Mouse (Mus musculus) liver, embryonic 14.5 days (tissue): ENCODE data around the gene Acaca. TPM values are rescaled to one million over a fixed set of nuclear protein-coding genes. Genes with fewer than 3 reads are reported as not detected.

Experiments
- ATAC-seq: fragments of 200-750 bp; cut with Nextera tagmentation; 2 replicates; pipeline ENCODE4 v1.8.0; 2017; ENCODE audit warnings: moderate number of reproducible peaks, mild to moderate bottlenecking, moderate library complexity; ENCODE audit not compliant: insufficient read depth
- DNase-seq, 3 experiments: peaks; one replicate each; pipeline ENCODE4 v3.0.0-alpha.2; 2012 to 2013; ENCODE audit warnings: low read depth in 3 of 3, low spot score in 3 of 3
- H3K27ac ChIP-seq: fragments of 300-500 bp; sonication (generic); 2 replicates; pipeline ENCODE4 v1.5.1; 2014; ENCODE audit warnings: moderate library complexity, mild to moderate bottlenecking, control low read depth, inconsistent platforms
- H3K27me3 ChIP-seq: fragments of 300-500 bp; sonication (generic); 2 replicates; pipeline ENCODE4 v1.6.1; 2014; ENCODE audit warnings: mild to moderate bottlenecking, low read length, moderate library complexity; ENCODE audit not compliant: control insufficient read depth, insufficient read depth
- H3K36me3 ChIP-seq: fragments of 300-500 bp; sonication (generic); replicated peaks from 2 replicates; pipeline ENCODE4 v1.6.1; 2014; ENCODE audit warnings: low read depth; ENCODE audit not compliant: control insufficient read depth, insufficient read depth
- H3K4me1 ChIP-seq, 2 experiments: fragments of 200-500 bp in 1 of 2; fragments of 300-500 bp in 1 of 2; sonication (generic) in 1 of 2; replicated peaks; 2 replicates each; pipeline ENCODE4 v1.6.1; 2012 to 2014; ENCODE audit warnings: antibody characterized with exemption in 1 of 2, inconsistent platforms in 1 of 2, low read length in 1 of 2; ENCODE audit not compliant: control insufficient read depth in 2 of 2, insufficient read depth in 2 of 2
- H3K4me2 ChIP-seq: fragments of 300-500 bp; sonication (generic); 2 replicates; pipeline ENCODE4 v1.6.1; 2014; ENCODE audit warnings: low read depth, mild to moderate bottlenecking, control low read depth, moderate library complexity
- H3K4me3 ChIP-seq, 2 experiments: fragments of 200-500 bp in 1 of 2; fragments of 300-500 bp in 1 of 2; sonication (generic) in 1 of 2; 2 replicates each; pipeline ENCODE4 v1.5.1; 2012 to 2014; ENCODE audit warnings: low read depth in 2 of 2, low read length in 2 of 2, mild to moderate bottlenecking in 2 of 2, control low read depth in 1 of 2, inconsistent platforms in 1 of 2, moderate library complexity in 1 of 2; ENCODE audit not compliant: insufficient read depth in 1 of 2
- H3K9ac ChIP-seq: fragments of 300-500 bp; sonication (generic); replicated peaks from 2 replicates; pipeline ENCODE4 v1.6.1; 2014; ENCODE audit warnings: mild to moderate bottlenecking, control low read depth, moderate library complexity
- H3K9me3 ChIP-seq: fragments of 300-500 bp; sonication (generic); 2 replicates; pipeline ENCODE4 v1.6.1; 2016; ENCODE audit warnings: low read length, mixed read lengths; ENCODE audit not compliant: control insufficient read depth
- CTCF ChIP-seq: IDR thresholded peaks from 2 replicates; pipeline ENCODE4 v1.5.1; 2016; ENCODE audit warnings: antibody characterized with exemption, low read depth, control low read depth
- EP300 ChIP-seq: IDR thresholded peaks from 2 replicates; pipeline ENCODE4 v1.6.1; 2016; ENCODE audit warnings: antibody characterized with exemption, low read depth
- WGBS: fragments of 180-500 bp; shearing (Covaris S2); extraction: QIAGEN DNeasy Blood & Tissue Kit; methylation state at CpG from one replicate; pipeline ENCODE4 v1.1.7; 2014; ENCODE audit not compliant: insufficient replicate concordance; 5-methylcytosine and 5-hydroxymethylcytosine counted together
- polyA plus RNA-seq, 2 experiments: library from polyadenylated mRNA; depleted of rRNA in 1 of 2; stranded (reverse) in 1 of 2; unstranded in 1 of 2; fragments of >200 nt; fragmentation: Nextera tagmentation in 1 of 2; extraction: Ambion mirVana in 1 of 2; gene quantifications; 2 replicates each; pipeline versions ENCODE4 v1.2.1 to v1.2.3; 2012 to 2014

Acaca gene
- polyA plus RNA-seq, 2 experiments = 4.7 to 6.6 TPM

DNA sequence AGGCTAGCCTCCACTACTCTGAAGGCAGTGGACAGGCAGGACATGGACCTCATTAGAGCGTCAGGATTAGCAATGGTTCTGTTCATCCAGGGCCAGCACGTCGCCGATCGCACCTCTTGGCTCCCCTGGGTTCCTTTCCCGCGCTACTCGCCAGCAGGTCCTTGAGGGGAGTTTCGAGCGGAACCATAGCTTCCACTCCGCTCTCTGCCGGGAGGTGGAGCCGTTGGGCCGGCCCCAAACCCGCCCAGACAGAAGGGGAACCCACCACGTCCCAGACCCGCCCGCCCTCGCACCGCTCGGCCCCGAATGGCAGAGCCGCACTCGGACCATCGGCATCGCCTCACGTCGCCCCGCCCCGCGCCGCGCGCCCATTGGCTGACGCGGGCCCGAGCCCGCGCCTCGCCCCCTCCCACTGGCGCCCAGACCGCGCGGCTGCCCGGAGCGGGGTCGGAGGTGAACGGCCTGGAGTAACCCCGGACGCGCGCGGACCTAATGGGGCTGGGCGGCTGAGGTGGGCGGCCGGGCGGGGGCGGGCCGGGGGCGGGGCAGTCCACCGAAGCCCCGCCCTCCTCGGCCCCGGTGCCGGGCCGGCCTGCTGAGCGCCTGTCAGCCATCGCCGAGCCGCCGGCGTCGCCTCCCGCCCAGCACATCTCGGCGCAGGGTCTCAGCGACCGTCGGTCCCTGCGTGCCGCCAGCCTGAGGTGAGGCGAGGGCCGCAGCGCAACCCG lies 49.9 kb downstream of the Acaca start:
- ATAC-seq = peak; percentile 94
- no peaks in the 10 kb centered on the region for H3K36me3 ChIP-seq
- 1% methylated on average over 70 of the region's 85 CpGs for WGBS
- no peaks in the 10 kb centered on the region for H3K27me3 ChIP-seq
- peaks cover 13 to 25% of the 10 kb centered on the region in 2 experiments for H3K4me1 ChIP-seq
- peak; percentile 83 to 85 (median 84) for DNase-seq
- H3K9ac ChIP-seq = peak overlapping the region; percentile 80
- no peaks in the 10 kb centered on the region for H3K9me3 ChIP-seq
- no peak for TF ChIP-seq EP300
- TF ChIP-seq CTCF = peak; percentile 84
- H3K4me3 ChIP-seq = peak overlapping the region; percentile 68 to 91
- H3K4me2 ChIP-seq = peak overlapping the region; percentile 76
- H3K27ac ChIP-seq = peak overlapping the region; percentile 47

- peak; percentile 50 to 58 (median 52) for DNase-seq
- Histone ChIP-seq H3K4me2 (peak overlapping the region; percentile 76), H3K27me3 (no peaks in the 10 kb centered on the region), H3K9ac (peak overlapping the region; percentile 71), H3K4me1 (peaks cover 13 to 22% of the 10 kb centered on the region in 2 experiments), H3K9me3 (no peaks in the 10 kb centered on the region), H3K36me3 (no peaks in the 10 kb centered on the region), H3K27ac (peak overlapping the region; percentile 11), H3K4me3 (peak overlapping the region; percentile 68 to 91)
- ATAC-seq = peak; percentile 27
- TF ChIP-seq CTCF (peak; percentile 7; the same call in 1 of the 2 replicates), EP300 (no peak)
- WGBS = under 1% methylated on average over 37 of the region's 44 CpGs
Measured at GRCm38 (mm10) chr11:84179954-84180598, 50.6 kb downstream of the Acaca start.

DNA sequence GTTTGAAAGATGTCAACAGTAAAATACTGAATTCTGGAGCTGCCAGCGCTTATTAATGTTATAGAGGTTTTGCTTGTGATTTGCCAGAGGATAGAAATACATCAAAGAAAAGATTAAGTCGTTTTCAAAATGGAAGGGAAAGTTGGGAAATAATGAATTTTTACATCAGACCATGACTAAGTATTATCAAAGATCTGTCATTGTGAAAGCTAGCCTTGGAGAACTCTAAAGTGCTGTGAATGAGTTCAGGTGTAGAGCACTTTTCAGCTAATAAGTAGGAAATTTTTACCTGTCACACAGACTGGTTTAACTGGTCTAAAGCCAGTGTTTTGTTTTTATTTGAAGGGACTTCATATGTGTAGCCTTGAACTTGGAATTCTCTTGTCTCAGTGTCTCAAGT lies 51.8 kb downstream of the Acaca start:
- Histone ChIP-seq H3K9me3 (no peaks in the 10 kb centered on the region), H3K4me3 (peak overlapping the region in 1 of 2 experiments; percentile 68; a peak in 2 of 4 replicates), H3K9ac (no peak overlapping the region), H3K27me3 (no peaks in the 10 kb centered on the region), H3K27ac (no peak overlapping the region), H3K36me3 (no peaks in the 10 kb centered on the region), H3K4me2 (peak overlapping the region; percentile 76), H3K4me1 (peaks cover 13 to 22% of the 10 kb centered on the region in 2 experiments)
- no peak for ATAC-seq
- TF ChIP-seq CTCF (no peak), EP300 (no peak)
- DNase-seq = no peak
- WGBS = 63% methylated on average over 2 of the region's 2 CpGs

DNA sequence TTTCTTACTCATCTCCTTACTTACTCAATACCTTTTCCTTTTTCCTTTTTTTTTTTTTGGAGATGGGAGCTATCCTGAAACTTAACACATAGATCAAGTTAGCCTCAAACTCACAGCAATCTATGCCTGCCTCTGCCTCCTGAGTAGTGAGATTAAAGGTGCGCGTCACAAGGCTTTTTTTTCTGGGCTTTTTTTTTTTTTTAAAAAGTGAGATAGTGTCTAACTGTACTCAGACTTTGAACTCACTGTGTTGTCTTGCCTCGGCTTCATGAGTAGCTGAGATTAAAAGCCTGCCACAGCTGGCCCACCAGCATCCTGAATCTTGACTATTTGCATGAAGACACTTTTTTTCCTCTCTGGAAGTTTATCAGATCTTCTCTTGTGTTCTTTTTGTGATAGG lies 59.1 kb downstream of the Acaca start:
- Histone ChIP-seq H3K4me2 (no peak overlapping the region), H3K9me3 (no peaks in the 10 kb centered on the region), H3K9ac (no peak overlapping the region), H3K36me3 (no peaks in the 10 kb centered on the region), H3K4me1 (no peaks in the 10 kb centered on the region; a peak in 1 of 4 replicates), H3K4me3 (no peak overlapping the region), H3K27ac (no peak overlapping the region), H3K27me3 (no peaks in the 10 kb centered on the region)
- WGBS = 33% methylated on average over 3 of the region's 3 CpGs
- ATAC-seq (no peak), DNase-seq (no peak)
- TF ChIP-seq EP300 (no peak), CTCF (no peak)

DNA sequence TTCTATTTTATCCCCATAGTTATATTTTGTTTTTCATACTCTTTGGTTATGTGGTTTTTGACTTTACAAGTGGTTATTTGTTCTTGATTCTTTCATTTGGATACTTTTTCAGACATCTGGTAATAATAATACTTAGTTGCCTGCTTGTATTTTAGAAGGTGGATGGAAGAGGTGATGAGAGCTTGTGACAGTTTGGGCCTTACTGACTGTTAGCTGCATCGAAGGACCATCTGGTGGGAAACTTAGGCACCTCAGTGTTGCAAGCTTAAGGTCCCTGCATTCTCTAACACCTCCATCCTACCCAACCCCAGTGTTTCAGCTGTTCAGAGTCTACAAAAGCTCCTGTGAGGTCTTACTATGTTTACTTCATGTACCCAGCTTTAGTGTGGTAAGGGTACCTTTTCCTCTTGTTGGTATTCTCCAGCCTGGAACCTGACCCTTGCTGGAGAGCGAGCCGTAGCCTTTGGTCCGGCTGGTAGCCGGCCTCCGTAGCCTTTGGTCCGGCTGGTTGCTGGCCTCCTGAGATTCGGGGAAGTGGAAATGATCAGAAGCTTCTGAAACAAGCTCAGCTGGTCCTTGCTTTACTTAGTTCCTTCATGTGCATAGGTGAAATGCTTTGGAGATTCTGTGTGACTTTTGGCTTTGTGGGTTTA lies 61.2 kb downstream of the Acaca start:
- Histone ChIP-seq H3K4me1 (no peaks in the 10 kb centered on the region; a peak in 1 of 4 replicates), H3K9me3 (no peaks in the 10 kb centered on the region), H3K4me3 (no peak overlapping the region), H3K36me3 (no peaks in the 10 kb centered on the region; the same call in 1 of the 2 replicates), H3K4me2 (no peak overlapping the region), H3K27ac (no peak overlapping the region), H3K9ac (no peak overlapping the region), H3K27me3 (no peaks in the 10 kb centered on the region)
- TF ChIP-seq EP300 = no peak
- no peak for TF ChIP-seq CTCF
- DNase-seq (no peak), ATAC-seq (no peak)
- 84% methylated on average over 8 of the region's 8 CpGs for WGBS
